Mouse (Mus musculus) spleen, adult 2 months (tissue): ENCODE results near the gene Sertad2.

Experiments
- CTCF ChIP-seq: fragments of 200-500 bp; IDR thresholded peaks from 2 replicates; pipeline ENCODE4 v1.5.1; 2011; ENCODE audit warnings: mild to moderate bottlenecking, inconsistent platforms; ENCODE audit not compliant: insufficient read depth, insufficient read length, insufficient replicate concordance; ENCODE audit errors: extremely low read depth
- POLR2A ChIP-seq: fragments of 200-500 bp; IDR thresholded peaks from 2 replicates; pipeline ENCODE4 v1.6.1; 2011; ENCODE audit warnings: low read depth, low read length, inconsistent platforms

DNA sequence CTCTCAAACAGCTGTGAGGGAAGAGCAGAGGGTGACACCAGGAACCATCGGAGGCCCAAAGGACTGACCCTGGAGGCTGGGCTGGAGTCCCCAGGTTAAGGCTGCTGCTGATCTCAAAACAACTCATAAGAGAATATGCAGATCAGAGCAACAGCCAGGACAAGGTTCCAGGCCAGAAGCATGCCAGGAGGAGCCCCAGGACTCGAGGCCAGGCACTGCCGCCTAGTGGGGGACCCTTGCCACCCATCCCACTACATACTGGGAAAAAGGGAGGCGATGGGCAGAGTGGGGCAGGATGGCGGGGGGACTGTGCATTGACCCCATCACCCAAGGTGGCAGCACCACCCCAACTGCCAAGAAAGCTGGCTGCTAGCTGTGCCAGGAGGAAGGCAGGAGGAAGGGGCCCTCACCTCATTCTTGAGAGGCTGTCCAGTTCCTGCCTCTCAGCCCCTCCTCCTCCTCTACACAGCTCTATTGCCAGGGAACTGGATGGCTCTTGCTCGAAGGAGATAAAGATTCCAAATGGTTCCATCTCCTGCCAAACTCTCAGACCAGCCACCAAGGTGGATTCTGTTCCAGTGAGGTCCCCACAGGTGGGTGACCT lies 128.8 kb downstream of the Sertad2 start:
- TF ChIP-seq CTCF (no peak), POLR2A (no peak)
